Mouse (Mus musculus): Measurements from ENCODE around the gene Sept1.

- TF ChIP-seq ZC3H11A (IDR thresholded peaks at IDR 0.05; ENCODE audit: borderline replicate concordance, low read depth, low read length) (no peak), MAFK (IDR thresholded peaks at IDR 0.05; ENCODE audit: insufficient read depth, low read depth, low read length) (no peak), ZNF384 (IDR thresholded peaks at IDR 0.05; ENCODE audit: low read depth, low read length) (no peak), CHD2 (IDR thresholded peaks at IDR 0.05; ENCODE audit: low read depth, low read length) (no peak)
These were observed 25.3 kb downstream of the Sept1 start for GRCm38 (mm10) chr7:127207374-127208294.
